Mouse (Mus musculus) monocyte, adult 5-6 weeks (primary cell): Measurements from ENCODE around the gene Nat8. TPM values are rescaled to one million over a fixed set of nuclear protein-coding genes. Genes with fewer than 3 reads are reported as not detected.
"Not testable (repeated sequence)": the region's sequence is repeated elsewhere in the genome, so short reads cannot be mapped to it uniquely, and the experiment has no call there.

Experiments used
- ATAC-seq: fragments of 153-309, 156-312 bp; replicated peaks from 2 replicates; pipeline ENCODE4 v1.8.0; 2017; ENCODE audit warnings: mild to moderate bottlenecking; ENCODE audit not compliant: low TSS enrichment, insufficient number of reproducible peaks, severe bottlenecking, poor library complexity, low FRiP score
- total RNA-seq: library from RNA; stranded (forward); fragments of 200-1000, 200-491, 200-594 nt; gene quantifications from 3 replicates; pipeline ENCODE4 v1.2.3, GENCODE M21; 2017

Nat8 gene
- not detected in 3 replicates for total RNA-seq

GRCm38 (mm10) chr6:85831796-85832321 is at the start of gene Nat8:
Gene Nat8, minus strand, starts transcription at chr6:85832082.
- ATAC-seq: no peak

GRCm38 (mm10) chr6:85869006-85869405 is 37.1 kb upstream of the Nat8 start, which contains the start of gene Nat8f2:
Gene Nat8f2, minus strand, starts transcription at chr6:85869158.
- ATAC-seq: not testable (repeated sequence)

- ATAC-seq: no peak
Measured at GRCm38 (mm10) chr6:85867726-85868690, 36.1 kb upstream of the Nat8 start.

GRCm38 (mm10) chr6:85866995-85867394 is 35.1 kb upstream of the Nat8 start:
- not testable (repeated sequence) for ATAC-seq

GRCm38 (mm10) chr6:85866166-85866565 is 34.3 kb upstream of the Nat8 start:
- ATAC-seq: not testable (repeated sequence)

GRCm38 (mm10) chr6:85864900-85865639 is 33.2 kb upstream of the Nat8 start:
- not testable (repeated sequence) for ATAC-seq

GRCm38 (mm10) chr6:85863840-85864239 is 32.0 kb upstream of the Nat8 start:
- no peak for ATAC-seq

- ATAC-seq: no peak
Measured at GRCm38 (mm10) chr6:85863136-85863535, 31.3 kb upstream of the Nat8 start.

- no peak for ATAC-seq
Measured at GRCm38 (mm10) chr6:85862565-85862964, 30.7 kb upstream of the Nat8 start.

GRCm38 (mm10) chr6:85861247-85861646 is 29.4 kb upstream of the Nat8 start:
- ATAC-seq: no peak

- no peak for ATAC-seq
Measured at GRCm38 (mm10) chr6:85856194-85856678, 24.4 kb upstream of the Nat8 start.

- ATAC-seq: no peak
Measured at GRCm38 (mm10) chr6:85853481-85853880, 21.6 kb upstream of the Nat8 start.

GRCm38 (mm10) chr6:85851062-85851773 is 19.3 kb upstream of the Nat8 start:
- no peak for ATAC-seq

GRCm38 (mm10) chr6:85849240-85849639 is 17.4 kb upstream of the Nat8 start:
- ATAC-seq: no peak

- no peak for ATAC-seq
Measured at GRCm38 (mm10) chr6:85848140-85848539, 16.3 kb upstream of the Nat8 start.

- ATAC-seq: no peak
Measured at GRCm38 (mm10) chr6:85846921-85847320, 15.0 kb upstream of the Nat8 start.

- ATAC-seq: not testable (repeated sequence)
Measured at GRCm38 (mm10) chr6:85843677-85844458, 12.0 kb upstream of the Nat8 start.

- ATAC-seq: no peak
Measured at GRCm38 (mm10) chr6:85839982-85840381, 8.1 kb upstream of the Nat8 start.
